In the genomic region with DNA sequence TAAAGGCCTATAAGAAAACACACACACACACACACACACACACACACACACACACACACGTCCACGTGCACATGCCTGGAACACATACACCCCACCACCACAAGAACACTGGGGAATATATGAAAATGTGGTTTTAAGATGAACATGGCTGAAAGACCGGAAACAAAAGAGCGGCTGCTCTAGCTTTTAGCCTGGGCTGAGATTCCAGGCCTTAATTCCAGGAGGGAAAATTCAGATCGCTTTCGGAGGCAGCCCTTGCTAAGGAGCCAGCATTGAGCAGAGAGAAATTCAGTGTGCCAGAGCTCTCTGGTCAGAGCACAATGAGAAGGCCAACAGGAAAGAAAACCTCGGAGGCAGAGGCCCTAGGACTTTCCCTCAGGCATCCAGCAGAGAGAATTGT, we compare ENCODE assay signal across 20 mouse cellular contexts.
DNase-seq lines count a peak whose midpoint lies in the region; ATAC-seq and TF ChIP-seq lines count a peak whose summit lies in the region.
"Had no signal": no experiment of that assay in that cellular context is flagged by ENCODE, and none has a peak within 500 bp of the region (broad histone marks: within the 10 kb centered on the region; RNA-seq: fewer than 3 reads in every experiment).

No protein-coding gene starts in this region.

- 0 out of 2 replicates have a peak, but pooled peaks cover 7% of the 10 kb centered on the region for H3K27me3 ChIP-seq in hindbrain, embryonic 12.5 days
- H3K27me3 ChIP-seq in hindbrain, embryonic 16.5 days (replicated peaks; ENCODE audit: control insufficient read depth, insufficient read depth, low read length) = 0 out of 2 replicates have a peak, but pooled peaks cover 2% of the 10 kb centered on the region
- no peaks in the 10 kb centered on the region for H3K27me3 ChIP-seq in embryonic facial prominence, embryonic 12.5 days
- H3K27me3 ChIP-seq in embryonic facial prominence, embryonic 15.5 days = no peaks in the 10 kb centered on the region
- H3K27me3 ChIP-seq in limb, embryonic 14.5 days (ENCODE audit: control insufficient read depth, insufficient read depth, low read length) = no peaks in the 10 kb centered on the region
- H3K27me3 ChIP-seq: midbrain, embryonic 15.5 days; neural tube, embryonic 15.5 days had no signal

- no peak overlapping the region for H3K4me3 ChIP-seq in hindbrain, embryonic 12.5 days
- no peak overlapping the region for H3K4me3 ChIP-seq in hindbrain, embryonic 16.5 days (ENCODE audit: low read length)
- no peak overlapping the region for H3K4me3 ChIP-seq in embryonic facial prominence, embryonic 12.5 days
- no peak overlapping the region for H3K4me3 ChIP-seq in embryonic facial prominence, embryonic 15.5 days (replicated peaks)
- no peak overlapping the region for H3K4me3 ChIP-seq in limb, embryonic 14.5 days (replicated peaks; ENCODE audit: low read length)
- H3K4me3 ChIP-seq: forebrain, embryonic 12.5 days; left cerebral cortex, adult 2 months; midbrain, embryonic 15.5 days; neural tube, embryonic 15.5 days had no signal

- H3K4me2 ChIP-seq in hindbrain, embryonic 12.5 days (replicated peaks) = no peak overlapping the region
- no peak overlapping the region for H3K4me2 ChIP-seq in hindbrain, embryonic 16.5 days (ENCODE audit: low read length)
- H3K4me2 ChIP-seq in embryonic facial prominence, embryonic 12.5 days (replicated peaks) = no peak overlapping the region
- no peak overlapping the region for H3K4me2 ChIP-seq in embryonic facial prominence, embryonic 15.5 days (replicated peaks)
- no peak overlapping the region for H3K4me2 ChIP-seq in limb, embryonic 14.5 days (replicated peaks; ENCODE audit: low read depth, low read length, severe bottlenecking)
- H3K4me2 ChIP-seq: forebrain, embryonic 12.5 days; heart, embryonic 11.5 days; midbrain, embryonic 15.5 days; neural tube, embryonic 15.5 days had no signal

- TF ChIP-seq POLR2A in limb, embryonic 14.5 days (IDR thresholded peaks at IDR 0.05; ENCODE audit: borderline replicate concordance, extremely low read depth, insufficient read depth, insufficient read length) = no peak

- ATAC-seq in hindbrain, embryonic 12.5 days (ENCODE audit: low FRiP score) = no peak
- no peak for ATAC-seq in hindbrain, embryonic 16.5 days
- no peak for ATAC-seq in embryonic facial prominence, embryonic 12.5 days (ENCODE audit: insufficient number of reproducible peaks, insufficient read depth, low FRiP score, low TSS enrichment)
- ATAC-seq in embryonic facial prominence, embryonic 15.5 days (ENCODE audit: insufficient number of reproducible peaks, low FRiP score, low TSS enrichment, low read depth) = no peak
- no peak for ATAC-seq in limb, embryonic 14.5 days (ENCODE audit: low FRiP score, low read depth)
- ATAC-seq: midbrain, embryonic 15.5 days had no signal

- peak; percentile 54 for DNase-seq in limb, embryonic 14.5 days (ENCODE audit: low spot score)
- no peak for DNase-seq in MN1 (ENCODE audit: low spot score)
- no peak for DNase-seq in kidney, postnatal 14 days
- DNase-seq: adrenal gland, adult 2 months; cerebellum, adult 9-10 months; kidney, adult 9 months; kidney, postnatal 4 days; layer of hippocampus, adult 9-11 months; left cerebral cortex, postnatal 4 days; right cerebral cortex, postnatal 25 days; thymus, postnatal 36 days had no signal

- H3K36me3 ChIP-seq in hindbrain, embryonic 12.5 days = no peaks in the 10 kb centered on the region
- no peaks in the 10 kb centered on the region for H3K36me3 ChIP-seq in hindbrain, embryonic 16.5 days (ENCODE audit: control insufficient read depth, insufficient read depth, low read length)
- H3K36me3 ChIP-seq in embryonic facial prominence, embryonic 12.5 days = no peaks in the 10 kb centered on the region
- no peaks in the 10 kb centered on the region for H3K36me3 ChIP-seq in embryonic facial prominence, embryonic 15.5 days
- no peaks in the 10 kb centered on the region for H3K36me3 ChIP-seq in limb, embryonic 14.5 days (ENCODE audit: control insufficient read depth, insufficient read depth, low read length)
- H3K36me3 ChIP-seq: forebrain, embryonic 12.5 days; midbrain, embryonic 15.5 days; neural tube, embryonic 15.5 days had no signal

- no peak overlapping the region for H3K9ac ChIP-seq in hindbrain, embryonic 12.5 days
- no peak overlapping the region for H3K9ac ChIP-seq in hindbrain, embryonic 16.5 days (ENCODE audit: low read depth, low read length)
- H3K9ac ChIP-seq in embryonic facial prominence, embryonic 12.5 days = peak overlapping the region; percentile 25; the same call in 1 of the 2 replicates
- no peak overlapping the region for H3K9ac ChIP-seq in embryonic facial prominence, embryonic 15.5 days
- no peak overlapping the region for H3K9ac ChIP-seq in limb, embryonic 14.5 days (ENCODE audit: low read depth, low read length, severe bottlenecking)
- H3K9ac ChIP-seq: forebrain, embryonic 12.5 days; midbrain, embryonic 15.5 days; neural tube, embryonic 15.5 days had no signal

- peaks cover 20% of the 10 kb centered on the region for H3K4me1 ChIP-seq in hindbrain, embryonic 12.5 days
- H3K4me1 ChIP-seq in hindbrain, embryonic 16.5 days (ENCODE audit: control insufficient read depth, insufficient read depth, low read depth, low read length) = no peaks in the 10 kb centered on the region
- H3K4me1 ChIP-seq in embryonic facial prominence, embryonic 12.5 days = peaks cover 35% of the 10 kb centered on the region
- H3K4me1 ChIP-seq in embryonic facial prominence, embryonic 15.5 days = peaks cover 47% of the 10 kb centered on the region; the same call in 1 of the 2 replicates
- peaks cover 45% of the 10 kb centered on the region for H3K4me1 ChIP-seq in limb, embryonic 14.5 days (ENCODE audit: control insufficient read depth, insufficient read depth, low read length)

- WGBS in hindbrain, embryonic 12.5 days = 63% methylated on average over 7 of the region's 7 CpGs
- WGBS in hindbrain, embryonic 16.5 days = 65% methylated on average over 7 of the region's 7 CpGs
- 51% methylated on average over 7 of the region's 7 CpGs for WGBS in embryonic facial prominence, embryonic 12.5 days
- 44% methylated on average over 7 of the region's 7 CpGs for WGBS in embryonic facial prominence, embryonic 15.5 days
- WGBS in limb, embryonic 14.5 days = 37% methylated on average over 6 of the region's 7 CpGs

- H3K9me3 ChIP-seq in hindbrain, embryonic 12.5 days (replicated peaks) = no peaks in the 10 kb centered on the region
- H3K9me3 ChIP-seq in hindbrain, embryonic 16.5 days (ENCODE audit: control insufficient read depth, low read length) = no peaks in the 10 kb centered on the region
- no peaks in the 10 kb centered on the region for H3K9me3 ChIP-seq in embryonic facial prominence, embryonic 12.5 days
- H3K9me3 ChIP-seq in embryonic facial prominence, embryonic 15.5 days (replicated peaks) = no peaks in the 10 kb centered on the region
- H3K9me3 ChIP-seq in limb, embryonic 14.5 days (ENCODE audit: control insufficient read depth, low read length) = no peaks in the 10 kb centered on the region
- H3K9me3 ChIP-seq: forebrain, embryonic 12.5 days; midbrain, embryonic 15.5 days; neural tube, embryonic 15.5 days had no signal

- peak overlapping the region; percentile 23; the same call in 1 of the 2 replicates for H3K27ac ChIP-seq in hindbrain, embryonic 12.5 days
- no peak overlapping the region for H3K27ac ChIP-seq in hindbrain, embryonic 16.5 days (ENCODE audit: low read depth, low read length)
- peak overlapping the region; percentile 81 for H3K27ac ChIP-seq in embryonic facial prominence, embryonic 12.5 days
- peak overlapping the region; percentile 68 for H3K27ac ChIP-seq in embryonic facial prominence, embryonic 15.5 days (replicated peaks)
- H3K27ac ChIP-seq in limb, embryonic 14.5 days (replicated peaks; ENCODE audit: low read depth, low read length) = peak overlapping the region; percentile 68
- H3K27ac ChIP-seq: left cerebral cortex, adult 2 months; midbrain, embryonic 15.5 days; neural tube, embryonic 15.5 days had no signal
